Mouse (Mus musculus) C2C12 (cell line): Measurements from ENCODE around the gene 2610001J05Rik. TPM values are rescaled to one million over a fixed set of nuclear protein-coding genes. Genes with fewer than 3 reads are reported as not detected.

Experiments used
- H3K27me3 ChIP-seq: one replicate; pipeline ENCODE4 v1.6.1; 2011; ENCODE audit not compliant: control insufficient read depth, insufficient read depth, insufficient read length
- H3K36me3 ChIP-seq: one replicate; pipeline ENCODE4 v1.6.1; 2011; ENCODE audit not compliant: control insufficient read depth, insufficient read depth
- H3K4me3 ChIP-seq: one replicate; pipeline ENCODE4 v1.5.1; 2011; ENCODE audit warnings: mild to moderate bottlenecking, control low read depth; ENCODE audit not compliant: poor library complexity, insufficient read depth, severe bottlenecking
- H3K79me2 ChIP-seq: one replicate; pipeline ENCODE4 v1.6.1; 2011; ENCODE audit not compliant: control insufficient read depth, insufficient read depth
- H3K79me3 ChIP-seq: one replicate; pipeline ENCODE4 v1.6.1; 2011; ENCODE audit warnings: low read depth, control low read depth
- H3ac ChIP-seq: one replicate; pipeline ENCODE3; 2011; ENCODE audit warnings: low read depth; ENCODE audit not compliant: control insufficient read depth, insufficient read length
- CEBPB ChIP-seq: IDR thresholded peaks from one replicate; pipeline ENCODE4 v1.6.1; 2011; ENCODE audit warnings: low read depth, mild to moderate bottlenecking, control low read depth, moderate library complexity
- CTCF ChIP-seq: IDR thresholded peaks from one replicate; pipeline ENCODE4 v1.5.1; 2011; ENCODE audit not compliant: control insufficient read depth, insufficient read depth, insufficient read length
- FOSL1 ChIP-seq: IDR thresholded peaks from one replicate; pipeline ENCODE4 v1.8.0; 2011; ENCODE audit warnings: mild to moderate bottlenecking, low read length; ENCODE audit not compliant: poor library complexity, insufficient read depth, severe bottlenecking
- MAX ChIP-seq: IDR thresholded peaks from one replicate; pipeline ENCODE4 v1.6.1; 2011; ENCODE audit warnings: mild to moderate bottlenecking, control low read depth
- MYOD1 ChIP-seq: IDR thresholded peaks from one replicate; pipeline ENCODE4 v1.6.1; 2011; ENCODE audit warnings: low read depth; ENCODE audit not compliant: control insufficient read depth, insufficient read length
- MYOG ChIP-seq: IDR thresholded peaks from one replicate; pipeline ENCODE4 v1.6.1; 2011; ENCODE audit not compliant: control insufficient read depth, insufficient read length; ENCODE audit errors: extremely low read depth
- USF1 ChIP-seq: IDR thresholded peaks from one replicate; pipeline ENCODE4 v1.6.1; 2011; ENCODE audit warnings: low read depth, mild to moderate bottlenecking, control low read depth, moderate library complexity
- long read RNA-seq, 2 experiments: library from polyadenylated mRNA; unstranded; transcript quantifications; one replicate each; pipeline ENCODE4 v2.0.0; 2019 to 2020
- polyA plus RNA-seq: library from polyadenylated mRNA; unstranded; fragments of >200 nt; fragmentation: generic; extraction: Trizol; gene quantifications from one replicate; pipeline ENCODE4 v1.2.1, GENCODE M21; 2012; ENCODE audit warnings: missing spikeins

Gene 2610001J05Rik
- polyA plus RNA-seq, result 63.8 TPM
- long read RNA-seq, experiment 1, transcript 2610001J05Rik-201 (3 exons, 3,177 nt), result major isoform, 35 of 46 reads
- long read RNA-seq, experiment 1, partial matches to known transcripts, result 5 of 46 reads
- long read RNA-seq, experiment 1, other reads (novel, unspliced or antisense), result 1 of 46 reads
- long read RNA-seq, experiment 2, transcript 2610001J05Rik-201 (3 exons, 3,177 nt), result major isoform, 23 of 26 reads
- long read RNA-seq, experiment 2, partial matches to known transcripts, result 0 of 26 reads
- long read RNA-seq, experiment 2, other reads (novel, unspliced or antisense), result 1 of 26 reads

- H3K4me3 ChIP-seq, result peak within 1 kb of the TSS; percentile 58
- peaks cover 9% of the 10 kb centered on the region for H3K79me2 ChIP-seq
- no peaks in the 10 kb centered on the region for H3K27me3 ChIP-seq
- H3K79me3 ChIP-seq, result peaks cover 3% of the 10 kb centered on the region
- peak within 1 kb of the TSS; percentile 85 for H3ac ChIP-seq
- peaks cover 23% of the 10 kb centered on the region for H3K36me3 ChIP-seq
- no peak for TF ChIP-seq MYOD1
- TF ChIP-seq CEBPB, result no peak
- TF ChIP-seq USF1, result peak; percentile 86
These were observed at the start of gene 2610001J05Rik for GRCm38 (mm10) chr6:13870919-13871624. 2610001J05Rik (minus strand) TSS chr6:13871518.

GRCm38 (mm10) chr6:13909762-13910537 lies 38.6 kb upstream of the 2610001J05Rik start:
- Histone ChIP-seq H3K79me2 (no peaks in the 10 kb centered on the region), H3K27me3 (no peaks in the 10 kb centered on the region), H3K79me3 (no peaks in the 10 kb centered on the region), H3K4me3 (no peak overlapping the region), H3K36me3 (no peaks in the 10 kb centered on the region), H3ac (no peak overlapping the region)
- TF ChIP-seq CEBPB, result no peak
- no peak for TF ChIP-seq MYOD1
- no peak for TF ChIP-seq MAX
- no peak for TF ChIP-seq CTCF
- TF ChIP-seq USF1, result no peak
- no peak for TF ChIP-seq MYOG
- no peak for TF ChIP-seq FOSL1

GRCm38 (mm10) chr6:13902941-13903627 lies 31.8 kb upstream of the 2610001J05Rik start:
- no peak overlapping the region for H3K4me3 ChIP-seq
- no peaks in the 10 kb centered on the region for H3K36me3 ChIP-seq
- H3ac ChIP-seq, result no peak overlapping the region
- TF ChIP-seq MYOD1 (no peak), MYOG (no peak), FOSL1 (no peak), CTCF (no peak), USF1 (no peak), CEBPB (no peak), MAX (no peak)
- no peaks in the 10 kb centered on the region for H3K27me3 ChIP-seq
- no peaks in the 10 kb centered on the region for H3K79me3 ChIP-seq
- H3K79me2 ChIP-seq, result no peaks in the 10 kb centered on the region

- no peaks in the 10 kb centered on the region for H3K79me3 ChIP-seq
- H3K4me3 ChIP-seq, result no peak overlapping the region
- TF ChIP-seq CTCF (no peak), USF1 (no peak), FOSL1 (no peak), MYOD1 (no peak), MAX (no peak)
- no peaks in the 10 kb centered on the region for H3K36me3 ChIP-seq
- no peaks in the 10 kb centered on the region for H3K27me3 ChIP-seq
- no peak overlapping the region for H3ac ChIP-seq
- no peaks in the 10 kb centered on the region for H3K79me2 ChIP-seq
These were observed 13.7 kb upstream of the 2610001J05Rik start for GRCm38 (mm10) chr6:13884877-13885592.

- no peaks in the 10 kb centered on the region for H3K79me3 ChIP-seq
- no peaks in the 10 kb centered on the region for H3K79me2 ChIP-seq
- H3K4me3 ChIP-seq, result no peak overlapping the region
- no peaks in the 10 kb centered on the region for H3K36me3 ChIP-seq
- no peaks in the 10 kb centered on the region for H3K27me3 ChIP-seq
- no peak overlapping the region for H3ac ChIP-seq
- TF ChIP-seq FOSL1 (peak; percentile 81), CEBPB (no peak)
These were observed 11.6 kb upstream of the 2610001J05Rik start for GRCm38 (mm10) chr6:13882919-13883318.
